Mouse (Mus musculus): ENCODE measurements around the gene Ccdc150. TPM values are rescaled to one million over a fixed set of nuclear protein-coding genes. Genes with fewer than 3 reads are reported as not detected.
A peak's percentile ranks its signal among the peaks of the same experiment; 100 is the strongest.

The Ccdc150 gene
- 0.47 TPM in 1 of 2 replicates, not detected in the other for total RNA-seq (2017)

DNA sequence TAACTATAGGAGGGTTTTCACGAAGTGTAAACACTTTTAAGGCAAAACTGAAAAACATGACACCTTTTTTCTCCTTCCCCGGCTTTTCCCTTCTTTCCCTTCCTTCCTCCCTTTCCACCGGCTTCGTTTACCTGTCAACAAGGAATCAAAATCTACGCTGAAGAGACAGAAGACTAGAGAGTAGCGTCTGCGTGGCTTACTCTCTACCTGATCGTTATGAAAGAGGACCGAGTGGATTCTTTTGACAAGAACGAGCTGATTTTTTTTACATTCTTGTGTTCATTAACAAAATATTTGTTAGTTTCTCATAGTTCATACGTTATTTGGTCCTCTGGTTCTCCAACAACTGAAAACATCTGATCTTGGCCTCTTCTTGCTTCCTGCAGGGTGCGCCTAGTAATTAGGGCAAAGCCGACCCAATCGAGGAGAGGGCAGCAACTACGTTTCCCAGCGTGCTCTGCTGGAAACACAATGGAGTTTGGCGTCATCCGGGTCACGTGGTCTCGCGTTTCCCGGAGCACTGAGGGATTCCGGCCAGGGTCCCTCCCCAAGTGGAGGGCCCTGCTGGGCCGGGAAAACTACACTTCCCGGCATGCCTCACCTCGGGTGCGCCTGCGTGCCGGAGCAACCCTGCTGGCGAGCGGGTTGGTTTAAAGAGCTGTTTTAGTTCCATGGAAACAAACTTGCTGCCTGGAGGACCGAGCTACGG is at the start of gene Ccdc150:
TSS of gene Ccdc150 (plus strand) at position 526 of the 709 bp plus-strand sequence.
- peak; percentile 44; the same call in 1 of the 2 replicates for ATAC-seq (ENCODE audit: extremely low read depth, insufficient number of reproducible peaks, low FRiP score, poor library complexity, severe bottlenecking)

DNA sequence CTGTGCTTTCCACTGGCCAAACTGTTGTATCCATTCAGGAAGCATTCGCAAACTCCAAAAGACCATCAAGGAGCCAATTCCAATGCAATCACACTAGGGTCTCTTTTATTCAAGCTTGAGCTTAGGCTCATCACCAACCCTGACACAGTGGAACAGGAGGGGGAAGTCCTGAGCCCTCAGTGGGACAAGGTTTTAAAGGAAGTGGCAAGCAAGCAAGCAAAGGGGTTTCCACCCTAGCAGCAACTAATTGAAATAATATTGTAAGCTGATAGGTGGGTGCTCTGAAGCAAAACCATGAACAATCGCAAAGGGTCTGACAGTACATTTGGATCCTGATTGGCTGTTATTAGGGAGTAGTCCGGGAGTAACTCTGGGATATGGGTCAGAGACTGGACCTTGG is 30.2 kb upstream of the Ccdc150 start:
- no peak for ATAC-seq (ENCODE audit: extremely low read depth, insufficient number of reproducible peaks, low FRiP score, poor library complexity, severe bottlenecking)

DNA sequence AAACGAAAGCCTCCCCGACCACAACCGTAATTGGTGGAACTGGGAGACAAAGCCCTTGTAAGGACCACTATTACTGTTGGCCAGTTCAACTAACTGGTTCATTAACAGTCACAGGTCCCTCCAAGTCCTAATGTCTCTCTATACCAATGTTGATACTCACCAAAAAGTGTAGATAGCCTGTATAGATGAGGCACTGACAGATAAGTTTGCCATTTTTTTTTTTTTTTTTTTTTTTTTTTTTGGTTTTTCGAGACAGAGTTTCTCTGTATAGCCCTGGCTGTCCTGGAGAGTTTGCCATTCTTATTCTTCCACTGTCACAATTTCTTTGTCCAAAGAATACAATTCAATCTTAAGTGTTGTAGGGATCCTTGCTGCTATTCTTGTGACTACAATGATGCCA is 7.8 kb upstream of the Ccdc150 start:
- no peak for ATAC-seq (ENCODE audit: extremely low read depth, insufficient number of reproducible peaks, low FRiP score, poor library complexity, severe bottlenecking)

DNA sequence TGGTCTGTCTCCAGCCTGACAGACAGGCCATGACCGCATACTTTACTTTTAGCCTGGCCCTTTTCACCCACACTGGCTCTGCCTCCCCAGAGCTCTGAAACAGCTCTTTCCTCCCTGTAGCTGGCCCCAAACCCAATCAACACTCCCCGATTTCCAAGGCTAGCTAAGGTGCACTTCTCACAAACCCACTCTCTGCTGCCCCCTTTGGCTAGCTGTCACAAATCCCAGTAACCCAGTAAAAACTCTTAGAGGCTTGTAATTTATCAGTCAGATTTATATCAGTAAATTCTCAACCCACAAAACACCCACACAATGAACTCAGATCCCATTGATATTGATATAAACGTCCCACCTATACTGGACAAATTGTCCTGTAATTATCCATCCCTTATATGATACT is 25.1 kb downstream of the Ccdc150 start:
- ATAC-seq (ENCODE audit: extremely low read depth, insufficient number of reproducible peaks, low FRiP score, poor library complexity, severe bottlenecking) = no peak

DNA sequence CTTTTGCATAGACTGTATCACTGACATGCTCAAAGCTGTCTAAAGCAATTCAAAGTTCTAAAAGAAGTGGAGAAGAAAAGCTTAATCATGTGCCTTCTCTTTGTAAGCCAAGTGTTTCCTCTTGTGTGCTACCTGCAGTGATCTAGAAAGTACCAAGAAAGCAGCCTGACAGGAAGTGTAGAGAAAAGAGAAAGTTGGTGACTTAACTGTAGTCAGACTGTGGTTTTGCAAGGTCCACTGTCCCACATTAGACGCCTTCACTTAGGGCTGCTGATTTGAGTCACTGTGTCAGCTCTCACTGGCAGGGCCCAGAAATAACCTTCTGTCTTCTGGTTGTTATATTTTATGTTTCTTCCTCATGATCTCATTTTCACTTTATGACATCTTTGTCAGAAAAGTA is 29.1 kb downstream of the Ccdc150 start:
- no peak for ATAC-seq (ENCODE audit: extremely low read depth, insufficient number of reproducible peaks, low FRiP score, poor library complexity, severe bottlenecking)

DNA sequence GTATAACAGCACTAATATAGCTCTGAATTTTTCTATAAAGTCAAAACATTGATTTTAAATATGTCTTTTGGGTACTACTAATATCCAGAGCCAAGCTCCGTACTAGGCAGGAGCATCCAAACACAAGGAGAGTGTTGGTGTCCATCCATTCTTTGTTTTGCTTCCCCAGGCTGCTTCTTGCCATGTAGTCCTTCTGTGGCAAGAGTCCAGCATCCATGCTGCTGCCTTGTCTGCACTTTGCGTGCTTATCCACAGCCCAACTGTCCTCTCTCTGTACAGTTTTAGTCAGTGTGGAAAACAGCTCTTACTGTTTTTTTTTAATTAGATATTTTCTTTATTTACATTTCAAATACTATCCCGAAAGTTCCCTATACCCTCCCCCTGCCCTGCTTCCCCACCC is 30.2 kb downstream of the Ccdc150 start:
- no peak for ATAC-seq (ENCODE audit: extremely low read depth, insufficient number of reproducible peaks, low FRiP score, poor library complexity, severe bottlenecking)

- ATAC-seq (ENCODE audit: extremely low read depth, insufficient number of reproducible peaks, low FRiP score, poor library complexity, severe bottlenecking) = no peak
Measured at GRCm38 (mm10) chr1:54306404-54306803, 55.9 kb downstream of the Ccdc150 start.

GRCm38 (mm10) chr1:54326647-54327046 is 76.2 kb downstream of the Ccdc150 start:
- ATAC-seq (ENCODE audit: extremely low read depth, insufficient number of reproducible peaks, low FRiP score, poor library complexity, severe bottlenecking) = no peak

DNA sequence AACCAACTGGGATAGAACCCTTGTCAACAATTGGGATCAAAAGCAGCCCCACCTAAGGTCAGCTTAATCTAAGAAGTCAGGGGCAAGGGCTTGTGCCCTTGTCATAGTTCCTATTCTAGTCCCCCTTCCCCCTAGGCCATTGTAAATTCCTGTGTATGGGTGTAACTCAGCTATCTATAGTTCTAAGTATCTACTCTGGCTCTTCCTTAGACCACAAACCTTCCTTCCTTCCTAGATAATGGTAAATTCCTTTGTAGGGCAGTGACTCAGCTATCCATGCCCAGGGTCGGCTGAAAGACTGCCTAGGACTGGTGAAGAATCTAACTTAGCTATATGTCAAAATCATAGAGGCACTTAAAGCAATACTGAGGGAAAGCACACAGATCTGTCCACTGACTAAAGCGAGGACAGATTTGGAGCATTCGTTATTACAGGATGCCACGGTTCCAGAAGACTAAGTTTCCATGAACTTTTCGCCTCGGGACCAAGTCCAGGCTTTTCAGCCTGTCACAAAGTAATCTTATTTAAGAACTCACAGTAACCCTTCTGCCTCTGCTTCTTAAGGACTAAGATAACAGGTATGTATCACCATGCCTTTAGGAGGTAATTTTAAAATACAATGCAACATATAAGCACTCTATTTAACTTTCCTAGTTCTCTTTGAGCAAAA is 77.5 kb downstream of the Ccdc150 start:
- no peak for ATAC-seq (ENCODE audit: extremely low read depth, insufficient number of reproducible peaks, low FRiP score, poor library complexity, severe bottlenecking)

DNA sequence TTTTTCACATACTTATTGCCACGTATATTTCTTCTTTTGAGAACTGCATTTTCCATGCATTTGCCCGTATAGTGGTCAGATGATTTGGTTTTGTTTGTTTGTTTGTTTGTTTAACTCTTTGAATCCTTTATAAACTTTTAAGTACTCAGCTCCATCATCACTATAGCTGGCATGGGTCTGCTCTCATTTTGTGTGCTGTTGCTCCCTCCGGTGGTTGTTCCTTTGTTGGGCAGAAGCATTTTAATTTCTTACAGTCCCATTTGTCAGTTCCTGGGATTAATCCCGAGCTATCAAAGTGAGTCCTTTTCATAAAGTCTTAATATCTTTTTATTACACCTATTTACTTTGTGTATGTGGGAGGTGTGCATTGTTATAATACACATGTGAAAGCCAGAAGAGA is 82.5 kb downstream of the Ccdc150 start:
- no peak for ATAC-seq (ENCODE audit: extremely low read depth, insufficient number of reproducible peaks, low FRiP score, poor library complexity, severe bottlenecking)

- ATAC-seq (ENCODE audit: extremely low read depth, insufficient number of reproducible peaks, low FRiP score, poor library complexity, severe bottlenecking) = no peak
Measured at GRCm38 (mm10) chr1:54354786-54355185, 104.3 kb downstream of the Ccdc150 start.

DNA sequence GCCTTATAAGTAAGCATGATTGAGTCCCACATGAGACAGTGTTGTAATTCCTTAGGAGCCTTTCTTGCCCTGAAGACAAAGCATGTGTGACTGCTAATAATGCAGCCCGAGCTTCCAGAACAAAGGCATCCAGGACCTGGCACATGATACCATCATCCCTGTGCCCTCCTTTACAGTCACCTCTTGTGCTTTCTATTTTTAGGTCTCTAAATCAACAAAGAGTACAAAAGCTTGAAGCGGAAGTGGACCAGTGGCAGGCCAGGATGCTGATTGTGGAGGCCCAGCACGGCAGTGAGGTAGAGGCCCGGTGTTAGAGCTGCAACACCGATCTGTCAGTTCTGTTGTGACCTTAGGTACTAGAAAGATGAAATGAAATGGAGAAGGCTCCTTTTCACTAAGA is 105.0 kb downstream of the Ccdc150 start:
- no peak for ATAC-seq (ENCODE audit: extremely low read depth, insufficient number of reproducible peaks, low FRiP score, poor library complexity, severe bottlenecking)

GRCm38 (mm10) chr1:54356566-54356965 is 106.1 kb downstream of the Ccdc150 start:
- ATAC-seq (ENCODE audit: extremely low read depth, insufficient number of reproducible peaks, low FRiP score, poor library complexity, severe bottlenecking) = no peak

DNA sequence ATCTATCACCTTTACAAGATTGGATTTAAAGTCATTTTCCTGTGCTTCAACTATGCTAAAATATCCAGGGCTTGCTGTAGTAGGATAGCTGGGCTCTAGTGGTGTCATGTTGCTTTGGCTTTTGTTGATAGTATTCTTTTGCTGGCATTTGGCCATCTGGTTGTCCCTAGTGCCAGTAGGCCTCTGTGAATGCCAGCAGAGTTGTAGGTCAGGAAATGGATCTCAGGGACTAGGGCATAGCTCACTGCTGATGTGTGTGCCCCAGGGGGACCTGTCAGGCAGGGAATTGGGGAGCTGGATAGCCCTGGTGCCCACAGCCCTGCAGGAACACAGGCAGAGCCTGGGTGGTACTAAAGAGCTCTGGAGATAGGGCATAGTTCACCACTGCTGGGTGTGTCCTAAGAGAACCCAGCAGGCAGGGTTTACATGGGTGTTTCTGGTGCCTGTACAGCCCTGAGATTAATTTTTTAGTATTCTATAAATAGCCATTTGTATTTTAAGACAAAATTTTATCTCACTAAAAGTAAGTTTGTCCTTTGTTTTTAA is 127.1 kb downstream of the Ccdc150 start:
- ATAC-seq (ENCODE audit: extremely low read depth, insufficient number of reproducible peaks, low FRiP score, poor library complexity, severe bottlenecking) = no peak

DNA sequence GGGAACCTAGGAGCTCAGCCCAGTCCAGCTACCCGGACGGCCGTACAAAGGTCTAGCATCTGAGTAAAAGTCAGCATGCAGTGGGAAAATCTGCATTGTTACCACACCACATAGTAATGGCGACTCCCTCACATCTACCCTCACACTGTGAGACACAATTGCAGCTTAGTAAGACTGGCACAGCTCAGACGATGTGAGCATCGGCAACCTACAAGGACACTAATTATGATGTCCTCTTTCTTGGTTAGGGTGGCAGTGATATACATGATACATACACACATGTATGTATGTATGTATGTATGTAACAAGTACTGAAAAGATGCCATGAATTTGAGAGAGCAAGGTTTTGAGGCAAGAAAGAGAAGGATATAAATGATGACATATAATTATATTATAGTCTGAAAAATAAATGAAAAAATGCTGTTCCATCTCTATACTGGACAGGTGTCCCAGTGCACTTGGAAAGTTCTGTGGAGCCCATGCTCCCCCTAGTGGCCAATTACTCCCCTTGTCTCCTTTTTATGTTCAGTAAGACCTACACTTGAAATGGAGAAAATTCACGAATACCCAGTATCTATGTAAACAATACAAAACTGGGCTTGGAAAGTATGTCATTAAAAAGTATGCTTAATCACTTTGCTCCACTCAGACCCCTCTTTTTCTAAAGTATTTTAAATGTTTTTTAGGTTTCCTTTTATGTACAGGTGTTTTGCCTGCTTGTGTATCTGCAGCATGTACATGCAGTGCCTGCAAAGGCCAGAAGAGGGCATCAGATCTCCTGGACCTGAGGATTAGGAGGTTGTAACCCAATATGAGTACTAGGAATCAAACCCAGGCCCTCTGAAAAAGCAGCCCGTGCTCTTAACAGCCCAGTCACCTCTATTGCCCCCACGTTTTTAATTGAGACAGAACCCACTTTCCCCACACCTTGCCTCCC is 130.8 kb downstream of the Ccdc150 start:
- ATAC-seq (ENCODE audit: extremely low read depth, insufficient number of reproducible peaks, low FRiP score, poor library complexity, severe bottlenecking) = no peak

GRCm38 (mm10) chr1:54384221-54384620 is 133.7 kb downstream of the Ccdc150 start:
- no peak for ATAC-seq (ENCODE audit: extremely low read depth, insufficient number of reproducible peaks, low FRiP score, poor library complexity, severe bottlenecking)

DNA sequence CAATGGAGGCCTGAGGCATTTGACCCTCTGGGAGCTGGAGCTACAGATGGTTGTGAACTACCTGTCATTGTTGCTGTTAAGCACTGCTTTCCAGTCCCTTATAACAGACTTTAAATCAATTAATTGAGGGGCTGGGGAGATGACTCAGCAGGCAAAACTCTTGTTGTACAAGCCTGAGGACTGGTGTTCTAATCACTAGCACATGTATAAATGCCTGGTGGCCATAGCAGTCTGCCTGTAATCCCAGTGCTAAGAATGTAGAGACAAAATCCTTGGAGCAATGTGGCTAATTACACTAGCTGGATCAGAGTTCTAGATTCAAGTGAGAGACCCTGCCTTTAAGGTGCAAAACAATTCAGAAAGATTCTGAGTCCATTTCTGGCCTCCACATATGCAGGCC is 152.3 kb downstream of the Ccdc150 start:
- no peak for ATAC-seq (ENCODE audit: extremely low read depth, insufficient number of reproducible peaks, low FRiP score, poor library complexity, severe bottlenecking)
